Mouse (Mus musculus) bone marrow macrophage, adult 2 months (primary cell): ENCODE measurements around the gene Dok7.
A peak's percentile ranks its signal among the peaks of the same experiment; 100 is the strongest.

Experiments used
- CTCF ChIP-seq: IDR thresholded peaks from 2 replicates; pipeline ENCODE4 v1.5.1; 2012; ENCODE audit warnings: low read depth, mild to moderate bottlenecking, low read length, moderate library complexity
- POLR2A ChIP-seq: IDR thresholded peaks from 2 replicates; pipeline ENCODE4 v1.6.1; 2012; ENCODE audit warnings: mild to moderate bottlenecking, low read depth, low read length, borderline replicate concordance

DNA sequence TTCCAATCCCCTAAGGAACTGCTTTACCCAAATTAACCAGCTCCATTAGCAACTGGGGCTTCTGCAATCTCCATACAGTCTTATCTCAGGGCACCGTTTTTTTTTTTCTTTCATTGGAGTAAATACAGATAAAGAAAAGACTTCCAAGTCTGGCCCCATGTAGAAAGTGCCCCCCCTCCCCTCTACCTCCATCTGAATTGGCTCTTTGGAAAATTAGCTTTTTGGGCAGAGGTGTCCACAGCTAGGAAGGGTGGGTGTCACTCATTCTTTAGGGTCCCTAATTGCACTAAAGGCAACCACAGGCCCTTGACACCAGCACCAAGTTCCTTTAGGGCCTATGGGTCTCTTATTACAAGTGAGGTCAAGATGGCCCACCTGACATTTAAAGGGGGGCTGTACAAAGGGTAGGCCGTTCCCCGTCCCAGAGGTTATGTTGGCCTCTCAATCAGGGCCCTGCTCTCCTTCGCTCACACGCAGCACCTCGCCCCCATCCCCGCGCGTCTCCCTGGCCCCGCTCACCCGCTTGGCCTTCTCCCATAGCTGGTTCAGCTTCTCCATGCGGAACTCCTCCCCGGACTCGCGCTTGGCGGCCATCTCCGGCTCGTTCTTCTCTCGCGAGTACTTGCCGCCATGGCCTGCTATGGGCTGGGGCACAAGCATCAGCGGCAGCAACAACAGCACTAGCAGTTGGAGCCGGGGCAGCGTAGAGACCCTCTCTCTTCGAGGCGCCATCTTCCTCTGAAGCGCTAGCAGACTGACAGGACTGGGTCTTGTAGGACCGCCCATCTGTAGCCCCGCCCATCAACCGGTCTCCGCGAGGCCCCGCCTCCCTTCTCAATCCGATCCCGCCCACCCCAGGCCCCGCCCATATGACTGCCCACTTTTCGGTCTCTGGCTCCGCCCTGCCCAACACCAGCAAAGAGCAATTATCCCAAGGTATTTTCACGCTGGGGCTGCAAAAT lies 48.7 kb downstream of the Dok7 start, which contains the start of gene Lrpap1:
- TF ChIP-seq POLR2A (peak; percentile 73; the same call in 1 of the 2 replicates), CTCF (no peak)
